Mouse (Mus musculus) hindlimb bud, embryonic 11.5 days (tissue): ENCODE results near the gene Smcr8.
A peak's percentile ranks its signal among the peaks of the same experiment; 100 is the strongest.

Source experiments
- DNase-seq: peaks from one replicate; pipeline ENCODE4 v3.0.0-alpha.2; 2012; ENCODE audit warnings: low read depth, low spot score; ENCODE audit errors: extremely low spot score

The Smcr8 gene

GRCm38 (mm10) chr11:60776829-60777740 lies at the start of gene Smcr8, which contains the start of gene Top3a:
Gene Smcr8 (plus strand): TSS chr11:60777524.
Gene Top3a (minus strand): TSS chr11:60777365.
- DNase-seq, result peak; percentile 89

- DNase-seq, result peak; percentile 66
Measured at GRCm38 (mm10) chr11:60728260-60728761, 49.0 kb upstream of the Smcr8 start, which contains the start of gene Mief2. Gene Mief2 (plus strand): TSS chr11:60728398.

GRCm38 (mm10) chr11:60729217-60729641 lies 48.1 kb upstream of the Smcr8 start:
- no peak for DNase-seq

GRCm38 (mm10) chr11:60730169-60730568 lies 47.2 kb upstream of the Smcr8 start:
- no peak for DNase-seq

- DNase-seq, result no peak
Measured at GRCm38 (mm10) chr11:60731251-60731650, 46.1 kb upstream of the Smcr8 start.

GRCm38 (mm10) chr11:60734206-60734605 lies 43.1 kb upstream of the Smcr8 start:
- DNase-seq, result no peak

GRCm38 (mm10) chr11:60735191-60735590 lies 42.1 kb upstream of the Smcr8 start:
- DNase-seq, result no peak

GRCm38 (mm10) chr11:60736491-60736890 lies 40.8 kb upstream of the Smcr8 start:
- no peak for DNase-seq

- DNase-seq, result no peak
Measured at GRCm38 (mm10) chr11:60737450-60737849, 39.9 kb upstream of the Smcr8 start.

GRCm38 (mm10) chr11:60740321-60740720 lies 37.0 kb upstream of the Smcr8 start:
- DNase-seq, result no peak

- DNase-seq, result no peak
Measured at GRCm38 (mm10) chr11:60755570-60755969, 21.8 kb upstream of the Smcr8 start.

- DNase-seq, result no peak
Measured at GRCm38 (mm10) chr11:60761681-60762080, 15.6 kb upstream of the Smcr8 start.

- no peak for DNase-seq
Measured at GRCm38 (mm10) chr11:60766969-60767368, 10.4 kb upstream of the Smcr8 start.

GRCm38 (mm10) chr11:60769322-60769721 lies 8.0 kb upstream of the Smcr8 start:
- no peak for DNase-seq

- DNase-seq, result no peak
Measured at GRCm38 (mm10) chr11:60770776-60771175, 6.5 kb upstream of the Smcr8 start.

GRCm38 (mm10) chr11:60772161-60772560 lies 5.2 kb upstream of the Smcr8 start:
- DNase-seq, result no peak

- no peak for DNase-seq
Measured at GRCm38 (mm10) chr11:60774158-60774689, 3.1 kb upstream of the Smcr8 start.

GRCm38 (mm10) chr11:60774841-60775240 lies 2.5 kb upstream of the Smcr8 start:
- no peak for DNase-seq

GRCm38 (mm10) chr11:60775578-60775977 lies 1.7 kb upstream of the Smcr8 start:
- DNase-seq, result no peak

- DNase-seq, result no peak
Measured at GRCm38 (mm10) chr11:60776107-60776828, 1.1 kb upstream of the Smcr8 start.

GRCm38 (mm10) chr11:60777801-60778370 lies 562 bp downstream of the Smcr8 start:
- DNase-seq, result no peak
